Mouse (Mus musculus): ENCODE measurements around the gene Cadps2.

DNA sequence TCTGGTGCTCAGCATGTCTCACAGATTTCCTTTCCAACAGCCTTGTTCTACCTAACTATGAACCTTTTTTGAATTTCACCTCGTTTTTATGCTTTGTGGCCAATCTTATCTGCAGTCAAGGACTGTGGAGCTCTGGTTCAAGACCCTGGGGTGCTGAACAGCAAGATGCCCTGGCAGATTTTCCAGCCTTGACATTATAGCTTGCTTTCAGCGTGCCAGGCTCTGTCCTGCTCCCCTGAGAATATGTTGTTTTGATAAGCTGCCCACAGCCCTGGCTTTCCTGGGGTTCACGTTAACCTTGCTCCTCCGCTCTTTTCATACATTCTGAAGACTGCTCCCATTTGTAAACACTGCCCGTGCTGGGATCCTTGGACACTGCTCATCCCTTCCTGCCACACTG, 385.3 kb downstream of the Cadps2 start:
- no peak for TF ChIP-seq GABPA (IDR thresholded peaks at IDR 0.05; ENCODE audit: insufficient replicate concordance, low read depth, low read length)
- no peak for TF ChIP-seq CHD2 (IDR thresholded peaks at IDR 0.05; ENCODE audit: low read length)
- no peak for TF ChIP-seq CTCF (conservative IDR thresholded peaks at IDR 0.05 in 1 of 2, IDR thresholded peaks at IDR 0.05 in 1 of 2; ENCODE audit: low read depth in 2 of 2, low read length in 2 of 2)
- TF ChIP-seq NRF1 (IDR thresholded peaks at IDR 0.05; ENCODE audit: low read depth, low read length), result no peak
- no peak for TF ChIP-seq POLR2A (IDR thresholded peaks at IDR 0.05; ENCODE audit: low read depth, low read length)
- TF ChIP-seq MEF2A (IDR thresholded peaks at IDR 0.05; ENCODE audit: borderline replicate concordance, low read depth, low read length), result no peak
- TF ChIP-seq ZNF384 (IDR thresholded peaks at IDR 0.05; ENCODE audit: low read depth, low read length), result no peak
- no peak for TF ChIP-seq EP300 (IDR thresholded peaks at IDR 0.05; ENCODE audit: low read length)
- TF ChIP-seq ELF1 (IDR thresholded peaks at IDR 0.05; ENCODE audit: low read depth, low read length), result no peak
- TF ChIP-seq ZMIZ1 (IDR thresholded peaks at IDR 0.05; ENCODE audit: low read depth, low read length), result no peak
- TF ChIP-seq JUND (conservative IDR thresholded peaks at IDR 0.05; ENCODE audit: low read depth, low read length), result no peak
- TF ChIP-seq USF1 (IDR thresholded peaks at IDR 0.05; ENCODE audit: low read depth, low read length), result no peak

Data from CH12.LX (cell line).